Mouse (Mus musculus) splenic B cell, adult 2 months (primary cell): ENCODE data around the gene Arntl.
A peak's percentile ranks its signal among the peaks of the same experiment; 100 is the strongest.

Experiments
- DNase-seq: peaks from one replicate; pipeline ENCODE4 v3.0.0-alpha.2; 2011; ENCODE audit warnings: low read depth, low spot score
- H3K27me3 ChIP-seq: 2 replicates; pipeline ENCODE4 v1.6.1; 2012; ENCODE audit warnings: mild to moderate bottlenecking, low read length, moderate library complexity, mixed read lengths; ENCODE audit not compliant: control insufficient read depth, poor library complexity, insufficient read depth, severe bottlenecking
- H3K36me3 ChIP-seq: 2 replicates; pipeline ENCODE4 v1.6.1; 2012; ENCODE audit warnings: mild to moderate bottlenecking, low read length, moderate library complexity, mixed read lengths; ENCODE audit not compliant: control insufficient read depth, poor library complexity, insufficient read depth, severe bottlenecking

Gene Arntl

DNA sequence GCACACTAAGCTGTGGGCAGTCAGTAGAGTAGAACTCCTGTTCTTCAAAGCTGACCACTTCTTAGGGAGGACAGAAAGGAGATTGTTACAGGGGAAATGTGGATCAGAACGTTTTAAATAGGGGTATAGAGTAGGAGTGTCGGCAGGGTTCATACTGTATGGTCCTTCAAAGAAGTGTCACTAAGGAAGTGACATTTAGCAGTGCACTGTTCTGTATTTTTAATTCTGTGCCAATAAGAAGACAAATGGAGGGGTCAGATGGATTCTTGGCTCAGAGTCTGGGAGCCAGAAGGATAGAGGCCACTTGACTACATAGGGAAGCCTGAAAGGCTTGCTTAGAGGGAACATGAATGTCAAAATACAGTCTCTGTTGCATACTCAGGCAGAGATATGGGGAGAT lies 70.0 kb downstream of the Arntl start:
- Histone ChIP-seq H3K27me3 (no peaks in the 10 kb centered on the region), H3K36me3 (peaks cover 4% of the 10 kb centered on the region; the same call in 1 of the 2 replicates)
- no peak for DNase-seq

DNA sequence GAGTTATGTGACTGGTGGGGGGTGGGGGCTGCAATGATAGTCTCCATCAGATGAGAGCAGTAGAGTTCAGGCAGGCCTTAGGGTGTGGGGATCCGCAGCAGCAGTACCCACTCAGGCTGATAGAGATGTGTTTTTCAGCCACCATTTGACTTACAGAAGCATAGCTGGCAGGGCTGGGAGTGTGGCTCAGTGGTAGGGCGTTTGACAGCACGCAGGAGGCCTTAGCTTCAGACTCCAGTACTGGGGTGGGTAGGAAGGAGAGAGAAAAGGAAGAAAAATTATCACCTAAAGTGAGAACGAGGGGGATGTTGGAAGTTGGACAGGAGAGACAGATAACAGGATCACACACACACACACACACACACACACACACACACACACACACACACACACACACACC lies 71.2 kb downstream of the Arntl start:
- Histone ChIP-seq H3K36me3 (peaks cover 12% of the 10 kb centered on the region), H3K27me3 (no peaks in the 10 kb centered on the region)
- no peak for DNase-seq

DNA sequence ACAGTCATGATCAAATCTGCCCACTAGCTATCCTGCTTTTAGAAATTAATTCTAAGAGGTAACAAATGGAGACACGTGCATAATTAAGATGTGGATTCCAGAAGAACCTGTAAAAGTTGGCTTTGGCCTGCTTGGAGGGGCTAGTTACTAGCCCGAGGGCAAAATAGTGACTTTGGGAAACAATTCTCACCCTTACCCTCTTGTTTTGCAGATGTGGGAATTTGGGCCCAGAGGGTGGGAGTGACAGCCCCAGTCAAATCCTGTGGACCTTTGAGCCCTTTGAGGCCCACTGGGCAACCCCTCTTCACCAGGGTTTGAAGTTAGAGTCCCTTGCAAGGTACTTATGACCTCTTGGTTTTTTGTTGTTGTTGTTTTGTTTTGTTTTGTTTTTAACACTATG lies 72.0 kb downstream of the Arntl start:
- H3K36me3 ChIP-seq, result peaks cover 14% of the 10 kb centered on the region
- H3K27me3 ChIP-seq, result no peaks in the 10 kb centered on the region
- no peak for DNase-seq

DNA sequence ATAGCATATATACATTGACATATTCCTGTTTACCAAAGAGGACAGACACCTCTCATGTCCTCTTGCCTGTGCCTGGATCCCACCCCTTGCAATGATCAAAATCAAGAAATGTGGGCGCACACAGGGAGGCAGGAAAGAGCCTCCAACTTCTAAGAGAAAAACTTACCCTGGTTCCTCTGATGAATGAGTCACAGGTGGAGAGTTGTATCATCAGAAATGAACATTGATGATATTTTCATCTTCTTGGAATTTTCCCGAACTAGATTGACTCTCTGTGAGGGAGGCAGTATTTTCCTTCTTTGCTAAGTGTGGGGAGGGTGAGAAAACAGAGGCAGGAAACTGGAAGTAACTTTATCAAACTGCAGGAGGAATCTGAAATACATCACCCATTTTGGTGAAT lies 78.1 kb downstream of the Arntl start:
- Histone ChIP-seq H3K27me3 (no peaks in the 10 kb centered on the region), H3K36me3 (peaks cover 26% of the 10 kb centered on the region)
- DNase-seq, result no peak

DNA sequence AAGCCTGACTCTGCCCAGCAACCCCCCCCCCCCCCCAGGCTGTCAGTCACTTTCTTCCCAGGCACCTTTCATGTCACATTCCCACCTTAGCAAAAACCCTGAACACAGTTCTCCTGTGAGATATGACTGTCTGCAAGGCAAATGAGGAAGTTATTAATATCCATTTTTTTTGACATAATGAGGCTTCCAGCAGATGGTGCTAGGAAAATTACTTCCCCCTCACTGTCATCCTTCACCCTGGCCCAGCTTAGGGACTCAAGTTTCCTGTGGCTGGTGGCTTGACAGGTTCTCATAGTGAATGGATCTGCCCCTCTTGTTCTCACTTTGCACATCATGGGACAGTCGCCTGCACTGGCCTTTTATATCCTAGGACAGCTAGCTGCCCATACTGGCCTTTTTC lies 81.9 kb downstream of the Arntl start:
- Histone ChIP-seq H3K36me3 (peaks cover 18% of the 10 kb centered on the region), H3K27me3 (no peaks in the 10 kb centered on the region)
- DNase-seq, result no peak

DNA sequence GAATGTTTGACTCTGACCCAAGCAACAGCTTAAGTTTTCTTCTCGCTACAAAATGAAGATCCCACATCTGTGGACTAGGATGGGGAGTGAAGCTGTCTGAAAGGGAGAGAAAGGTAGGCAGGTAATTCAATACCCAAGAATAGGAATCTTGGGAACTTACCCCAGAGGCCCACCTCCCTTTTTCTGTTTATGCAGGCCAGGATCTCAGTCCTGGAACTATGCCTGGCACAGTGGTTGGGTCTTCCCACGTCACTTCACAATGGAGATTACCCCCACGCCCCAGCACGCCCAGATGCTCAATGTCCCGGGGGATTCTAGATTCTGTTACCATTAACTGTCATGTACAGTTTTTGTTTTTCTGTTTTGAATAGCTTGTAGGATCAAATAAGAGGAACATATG lies 84.5 kb downstream of the Arntl start:
- no peak for DNase-seq
- H3K36me3 ChIP-seq, result peaks cover 12% of the 10 kb centered on the region
- no peaks in the 10 kb centered on the region for H3K27me3 ChIP-seq

DNA sequence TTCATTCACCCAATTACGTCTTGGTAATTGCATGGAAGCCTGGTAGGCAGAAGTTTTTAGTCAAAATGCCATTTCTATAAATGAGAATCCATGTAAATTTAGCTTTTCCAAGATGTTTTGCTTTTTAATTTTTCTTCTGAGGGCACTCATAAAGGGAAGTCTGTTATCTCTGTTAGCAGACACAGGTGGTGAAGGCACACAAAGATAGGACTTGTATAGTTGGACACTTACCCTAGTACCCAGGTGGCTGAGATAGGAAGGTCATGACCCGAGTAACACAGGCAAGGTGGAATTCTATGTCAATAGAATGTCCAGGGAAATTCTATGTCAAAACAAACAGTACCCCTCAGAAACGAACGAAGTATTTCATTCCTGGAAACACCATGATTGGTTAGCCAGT lies 84.9 kb downstream of the Arntl start:
- no peak for DNase-seq
- no peaks in the 10 kb centered on the region for H3K27me3 ChIP-seq
- H3K36me3 ChIP-seq, result peaks cover 11% of the 10 kb centered on the region

DNA sequence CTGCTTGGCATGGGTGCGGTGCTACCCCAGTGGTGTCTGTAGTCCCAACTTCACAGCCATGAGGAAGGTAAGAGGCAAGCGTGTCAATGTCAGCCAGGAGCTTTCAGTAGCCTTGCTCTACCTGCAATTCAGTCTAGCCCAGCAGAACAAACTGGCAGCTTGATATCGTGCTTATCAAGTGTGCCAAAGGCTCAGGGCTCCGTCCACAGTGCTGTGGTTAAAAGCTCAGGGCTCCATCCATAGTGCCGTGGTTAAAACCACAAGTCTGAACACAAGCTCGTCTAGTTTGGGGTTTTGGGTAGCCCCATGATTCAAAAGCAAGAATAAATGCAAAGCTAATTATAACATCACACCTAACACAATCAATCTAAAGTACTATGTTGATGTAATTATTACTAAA lies 87.3 kb downstream of the Arntl start:
- Histone ChIP-seq H3K27me3 (no peaks in the 10 kb centered on the region), H3K36me3 (peaks cover 9% of the 10 kb centered on the region)
- no peak for DNase-seq

DNA sequence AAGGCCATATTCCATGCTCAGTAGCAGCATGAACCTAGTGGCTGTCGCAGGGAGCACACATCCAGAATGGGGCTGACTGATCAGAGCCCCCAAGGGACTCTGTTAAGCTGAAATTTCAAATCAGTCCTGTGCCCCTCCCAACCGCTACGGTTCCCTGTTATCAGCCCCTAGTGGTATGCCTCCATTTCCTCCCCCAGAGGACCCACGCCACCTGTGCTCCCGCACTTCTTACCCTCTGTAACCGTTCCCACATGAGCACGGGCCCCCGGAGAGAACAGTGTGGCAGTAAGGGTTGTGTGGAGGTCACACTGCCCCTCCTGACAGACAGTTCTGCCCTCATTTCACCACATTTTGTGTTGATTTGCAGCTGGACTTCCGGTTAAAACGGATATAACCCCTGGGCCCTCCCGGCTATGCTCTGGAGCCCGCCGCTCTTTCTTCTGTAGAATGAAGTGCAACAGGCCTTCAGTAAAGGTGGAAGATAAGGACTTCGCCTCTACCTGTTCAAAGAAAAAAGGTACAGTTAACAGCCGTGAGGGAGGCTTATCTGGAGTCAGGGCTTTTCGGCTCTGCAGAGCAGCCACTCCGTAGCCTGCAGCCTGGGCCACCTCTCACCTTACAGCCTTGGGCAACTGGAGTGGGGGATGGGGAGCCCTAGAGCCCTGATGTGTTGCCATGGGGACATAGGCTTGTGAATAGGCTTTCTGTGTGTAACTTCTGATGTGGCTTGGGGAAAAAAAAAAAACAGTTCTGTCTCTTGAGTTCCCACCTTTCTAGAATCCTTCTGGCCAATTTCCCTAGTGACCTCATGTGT lies 88.0 kb downstream of the Arntl start:
- H3K36me3 ChIP-seq, result peaks cover 9% of the 10 kb centered on the region
- H3K27me3 ChIP-seq, result no peaks in the 10 kb centered on the region
- DNase-seq, result peak; percentile 57

DNA sequence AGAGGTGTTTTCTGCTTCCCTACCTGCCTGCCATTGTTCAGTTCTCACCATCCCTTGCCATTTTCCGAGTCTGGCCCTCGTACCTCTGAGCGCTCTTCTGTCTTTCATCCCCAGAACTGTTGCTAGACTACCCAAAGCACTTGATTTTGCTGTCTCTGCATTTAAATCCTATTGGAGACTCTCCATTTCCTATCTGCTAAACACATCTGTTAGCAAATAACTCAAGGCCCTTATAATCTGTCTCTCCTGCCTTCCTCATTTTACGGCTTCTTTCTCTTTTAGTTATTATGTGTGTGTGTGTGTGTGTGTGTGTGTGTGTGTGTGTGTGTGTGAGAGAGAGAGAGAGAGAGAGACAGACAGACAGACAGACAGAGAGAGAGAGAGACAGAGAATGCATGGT lies 90.5 kb downstream of the Arntl start:
- no peak for DNase-seq
- H3K27me3 ChIP-seq, result no peaks in the 10 kb centered on the region
- H3K36me3 ChIP-seq, result peaks cover 3% of the 10 kb centered on the region

DNA sequence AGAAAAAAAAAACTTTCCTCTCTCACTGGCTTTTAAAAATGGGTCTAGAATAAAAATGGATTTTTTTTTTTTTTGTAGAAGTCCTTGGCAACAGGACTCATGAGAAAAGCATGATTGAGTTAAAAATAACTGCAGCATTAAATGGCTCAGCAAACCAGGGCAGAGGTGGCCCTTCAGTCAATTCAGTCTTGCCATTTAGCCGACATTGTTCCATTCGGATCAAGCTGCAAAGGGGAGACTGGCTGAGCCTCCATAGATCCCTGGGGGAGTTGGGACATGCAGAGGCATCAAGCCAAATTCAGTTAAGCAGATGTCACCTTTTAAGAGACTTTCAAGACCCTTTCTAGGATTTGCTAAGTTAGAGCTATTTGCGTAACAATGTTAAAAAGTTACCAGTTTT lies 102.9 kb downstream of the Arntl start:
- H3K36me3 ChIP-seq, result peaks cover 14% of the 10 kb centered on the region
- no peak for DNase-seq
- H3K27me3 ChIP-seq, result no peaks in the 10 kb centered on the region

DNA sequence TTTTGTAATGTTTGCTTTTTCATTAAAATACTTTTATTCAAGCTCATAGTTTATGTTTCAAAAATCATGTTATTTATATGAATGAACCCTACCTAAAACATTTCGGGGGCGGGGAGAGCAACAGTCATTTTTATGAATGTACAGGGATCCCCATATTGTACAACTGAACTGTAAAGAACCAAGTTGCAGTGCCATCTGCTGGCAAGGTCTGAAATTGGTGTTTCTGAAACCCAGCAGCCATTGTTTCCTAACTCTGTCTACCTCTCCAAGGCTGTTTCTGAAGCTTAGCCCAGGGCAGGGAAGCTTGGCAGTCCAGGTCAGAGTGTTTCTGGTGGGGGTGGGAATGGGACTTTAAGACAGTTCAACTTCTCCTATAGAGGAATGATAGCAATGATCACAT lies 104.5 kb downstream of the Arntl start:
- Histone ChIP-seq H3K36me3 (peaks cover 11% of the 10 kb centered on the region), H3K27me3 (no peaks in the 10 kb centered on the region)
- peak; percentile 75 for DNase-seq

DNA sequence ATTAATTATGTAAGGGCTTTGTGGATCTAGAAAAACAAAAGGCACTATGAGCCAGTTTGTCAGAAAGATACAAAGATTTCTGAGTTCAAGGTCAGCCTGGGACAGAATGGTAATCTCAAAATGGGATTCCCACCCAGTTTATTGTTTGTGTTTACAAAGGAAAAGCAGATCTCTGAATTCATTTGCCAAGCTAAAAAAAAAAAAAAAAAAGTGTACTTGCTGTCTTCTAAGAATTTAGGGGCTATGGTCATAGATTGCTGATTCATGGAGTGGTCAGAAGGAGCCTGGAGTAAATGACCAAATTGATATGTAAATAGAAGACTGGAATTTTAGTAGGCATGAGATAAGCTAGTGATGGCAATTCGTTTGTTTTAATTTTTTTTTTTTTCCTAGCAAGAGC lies 112.9 kb downstream of the Arntl start:
- 0 out of 2 replicates have a peak, but pooled peaks cover 2% of the 10 kb centered on the region for H3K36me3 ChIP-seq
- no peaks in the 10 kb centered on the region for H3K27me3 ChIP-seq
- DNase-seq, result no peak

DNA sequence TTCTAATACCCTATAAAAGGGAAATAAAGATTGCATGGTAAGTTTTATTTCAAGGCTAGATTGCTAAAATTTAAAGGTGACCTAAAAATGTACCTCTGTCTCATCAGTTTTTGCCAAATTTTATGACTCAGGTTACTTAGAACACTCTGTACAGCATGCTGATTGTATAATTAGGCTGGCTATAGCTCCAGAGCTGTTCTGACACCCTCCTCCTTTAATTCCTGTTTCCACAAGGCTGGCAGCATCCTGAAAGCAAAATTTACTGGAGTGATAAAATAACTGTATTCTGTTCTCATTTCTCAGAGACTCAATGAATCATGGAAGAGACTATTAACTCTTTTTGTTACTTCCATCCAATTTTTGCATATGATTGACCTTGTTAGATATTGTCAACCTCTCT lies 126.8 kb downstream of the Arntl start:
- DNase-seq, result no peak
- H3K27me3 ChIP-seq, result no peaks in the 10 kb centered on the region
- H3K36me3 ChIP-seq, result 0 out of 2 replicates have a peak, but pooled peaks cover 2% of the 10 kb centered on the region

DNA sequence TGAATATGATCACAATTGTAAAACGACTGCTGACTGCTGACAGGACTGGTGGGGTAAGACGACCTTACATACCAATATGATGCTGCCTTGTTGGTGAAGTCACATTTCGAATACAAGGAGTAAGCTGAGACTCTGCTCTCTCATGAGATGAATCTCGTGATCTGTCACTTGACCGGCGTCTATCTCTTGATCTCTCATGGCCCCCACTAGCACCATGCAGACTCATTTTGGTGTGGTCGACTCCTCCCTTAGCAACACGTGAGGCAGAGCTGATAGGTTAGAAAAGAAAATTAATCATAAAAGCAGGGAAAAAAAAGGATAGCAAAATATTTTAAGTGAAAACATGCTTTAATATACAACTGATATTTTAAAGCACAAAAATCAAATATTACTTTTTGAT lies 128.0 kb downstream of the Arntl start:
- DNase-seq, result no peak

DNA sequence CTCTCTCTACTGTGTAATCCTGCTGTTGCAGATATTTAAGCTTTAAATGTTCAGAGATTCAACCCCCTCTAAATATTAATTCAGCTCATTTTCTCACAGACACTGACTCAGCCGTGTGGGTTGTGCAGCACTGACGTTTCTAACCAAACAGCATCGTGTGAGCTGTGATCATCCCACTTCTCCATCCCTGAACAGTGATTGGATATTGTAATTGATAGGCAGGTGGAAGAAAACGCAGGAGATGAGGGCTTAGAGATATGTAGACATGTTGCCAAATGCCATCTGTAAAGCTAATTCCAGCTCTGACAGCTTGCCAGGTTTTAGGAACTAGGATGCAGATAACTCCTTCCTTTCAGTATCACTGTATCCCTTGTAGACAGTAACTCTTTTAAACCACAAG lies 140.0 kb downstream of the Arntl start:
- Histone ChIP-seq H3K36me3 (no peaks in the 10 kb centered on the region), H3K27me3 (no peaks in the 10 kb centered on the region)
- DNase-seq, result no peak

More for the DNA sequence above, 128.0 kb downstream of the Arntl start:
- H3K36me3 ChIP-seq, result 0 out of 2 replicates have a peak, but pooled peaks cover 2% of the 10 kb centered on the region
- H3K27me3 ChIP-seq, result no peaks in the 10 kb centered on the region
